Mouse (Mus musculus): ENCODE measurements at regions not wholly inside any gene's neighbourhood (a gene's known extent, or its start where the extent isn't known, plus 50 kb on each side); places are given as distances from the start of the nearest gene placed in this dataset.

- no peak for DNase-seq (ENCODE audit: low read depth, low spot score)
Observed at GRCm38 (mm10) chr2:146565693-146566092, 53.5 kb upstream of the Ralgapa2 start.

GRCm38 (mm10) chr2:146568171-146568842, 56.2 kb upstream of the Ralgapa2 start:
- DNase-seq (ENCODE audit: low read depth, low spot score) = no peak

GRCm38 (mm10) chr2:146571036-146571435, 58.9 kb upstream of the Ralgapa2 start:
- no peak for DNase-seq (ENCODE audit: low read depth, low spot score)

GRCm38 (mm10) chr2:146571857-146572256, 59.7 kb upstream of the Ralgapa2 start:
- no peak for DNase-seq (ENCODE audit: low read depth, low spot score)

- DNase-seq (ENCODE audit: low read depth, low spot score) = no peak
Observed at GRCm38 (mm10) chr2:146575610-146576297, 63.6 kb upstream of the Ralgapa2 start.

- no peak for DNase-seq (ENCODE audit: low read depth, low spot score)
Observed at GRCm38 (mm10) chr2:146576298-146576905, 64.3 kb upstream of the Ralgapa2 start.

GRCm38 (mm10) chr2:146577096-146577495, 65.0 kb upstream of the Ralgapa2 start:
- DNase-seq (ENCODE audit: low read depth, low spot score) = no peak

- no peak for DNase-seq (ENCODE audit: low read depth, low spot score)
Observed at GRCm38 (mm10) chr2:146581220-146581619, 69.1 kb upstream of the Ralgapa2 start.

- no peak for DNase-seq (ENCODE audit: low read depth, low spot score)
Observed at GRCm38 (mm10) chr2:146583807-146584388, 71.8 kb upstream of the Ralgapa2 start.

- no peak for DNase-seq (ENCODE audit: low read depth, low spot score)
Observed at GRCm38 (mm10) chr2:146586381-146586780, 74.2 kb upstream of the Ralgapa2 start.

GRCm38 (mm10) chr2:146586981-146587380, 74.8 kb upstream of the Ralgapa2 start:
- DNase-seq (ENCODE audit: low read depth, low spot score) = no peak

GRCm38 (mm10) chr2:146589860-146590259, 77.7 kb upstream of the Ralgapa2 start:
- no peak for DNase-seq (ENCODE audit: low read depth, low spot score)

- no peak for DNase-seq (ENCODE audit: low read depth, low spot score)
Observed at GRCm38 (mm10) chr2:146593291-146593690, 81.1 kb upstream of the Ralgapa2 start.

- no peak for DNase-seq (ENCODE audit: low read depth, low spot score)
Observed at GRCm38 (mm10) chr2:146594212-146594611, 82.1 kb upstream of the Ralgapa2 start.

GRCm38 (mm10) chr2:146595673-146596072, 83.5 kb upstream of the Ralgapa2 start:
- DNase-seq (ENCODE audit: low read depth, low spot score) = no peak

GRCm38 (mm10) chr2:146606170-146606569, 94.0 kb upstream of the Ralgapa2 start:
- DNase-seq (ENCODE audit: low read depth, low spot score) = no peak

- no peak for DNase-seq (ENCODE audit: low read depth, low spot score)
Observed at GRCm38 (mm10) chr2:146610896-146611295, 98.8 kb upstream of the Ralgapa2 start.

GRCm38 (mm10) chr2:146611886-146612521, 99.9 kb upstream of the Ralgapa2 start:
- DNase-seq (ENCODE audit: low read depth, low spot score) = peak; percentile 56

- peak; percentile 30 for DNase-seq (ENCODE audit: low read depth, low spot score)
Observed at GRCm38 (mm10) chr2:146612522-146613288, 100.6 kb upstream of the Ralgapa2 start.

- DNase-seq (ENCODE audit: low read depth, low spot score) = peak; percentile 35
Observed at GRCm38 (mm10) chr2:146621167-146621566, 109.0 kb upstream of the Ralgapa2 start.

GRCm38 (mm10) chr2:146623052-146623451, 110.9 kb upstream of the Ralgapa2 start:
- DNase-seq (ENCODE audit: low read depth, low spot score) = no peak

Measured in retina, postnatal 7 days (tissue).